Mouse (Mus musculus) ES-Bruce4 (cell line): ENCODE data around the gene Gm49391. TPM values are rescaled to one million over a fixed set of nuclear protein-coding genes. Genes with fewer than 3 reads are reported as not detected.
"Not testable (repeated sequence)": the region's sequence is repeated elsewhere in the genome, so short reads cannot be mapped to it uniquely, and the experiment has no call there.

Source experiments
- H3K27ac ChIP-seq: 2 replicates; pipeline ENCODE4 v1.5.1; 2012; ENCODE audit warnings: low read length, inconsistent platforms; ENCODE audit not compliant: insufficient read depth
- H3K27me3 ChIP-seq: 2 replicates; pipeline ENCODE4 v1.6.1; 2012; ENCODE audit warnings: mild to moderate bottlenecking, low read length, inconsistent platforms; ENCODE audit not compliant: control insufficient read depth, poor library complexity, insufficient read depth, severe bottlenecking
- H3K36me3 ChIP-seq: 2 replicates; pipeline ENCODE4 v1.6.1; 2012; ENCODE audit warnings: inconsistent platforms, mild to moderate bottlenecking, low read length, moderate library complexity; ENCODE audit not compliant: control insufficient read depth, poor library complexity, insufficient read depth, severe bottlenecking
- H3K4me1 ChIP-seq: one replicate; pipeline ENCODE4 v1.8.1; 2011; ENCODE audit warnings: low read length; ENCODE audit not compliant: control insufficient read depth, insufficient read depth
- H3K4me3 ChIP-seq: 2 replicates; pipeline ENCODE4 v1.5.1; 2011; ENCODE audit warnings: low read depth, mild to moderate bottlenecking, low read length
- H3K9ac ChIP-seq: 2 replicates; pipeline ENCODE4 v1.6.1; 2012; ENCODE audit warnings: low read depth, mild to moderate bottlenecking, inconsistent platforms; ENCODE audit not compliant: poor library complexity, severe bottlenecking
- H3K9me3 ChIP-seq: replicated peaks from 2 replicates; pipeline ENCODE4 v1.6.1; 2012; ENCODE audit warnings: mild to moderate bottlenecking, low read length, inconsistent platforms; ENCODE audit not compliant: control insufficient read depth, poor library complexity, insufficient read depth, severe bottlenecking
- CTCF ChIP-seq: IDR thresholded peaks from one replicate; pipeline ENCODE4 v1.8.1; 2011; ENCODE audit warnings: low read depth, low read length
- EP300 ChIP-seq: IDR thresholded peaks from 2 replicates; pipeline ENCODE4 v1.6.1; 2011; ENCODE audit warnings: low read depth, low read length; ENCODE audit not compliant: insufficient read depth
- POLR2A ChIP-seq: IDR thresholded peaks from one replicate; pipeline ENCODE4 v1.8.1; 2011; ENCODE audit warnings: low read length; ENCODE audit not compliant: insufficient read depth
- polyA plus RNA-seq: library from polyadenylated mRNA; stranded (reverse); fragments of >200 nt; gene quantifications from 2 replicates; pipeline ENCODE4 v1.2.4, GENCODE M21; 2011; ENCODE audit warnings: low read depth; ENCODE audit not compliant: missing spikeins, insufficient read depth, insufficient read length

Gene Gm49391
- polyA plus RNA-seq, 1 experiment: not detected

DNA sequence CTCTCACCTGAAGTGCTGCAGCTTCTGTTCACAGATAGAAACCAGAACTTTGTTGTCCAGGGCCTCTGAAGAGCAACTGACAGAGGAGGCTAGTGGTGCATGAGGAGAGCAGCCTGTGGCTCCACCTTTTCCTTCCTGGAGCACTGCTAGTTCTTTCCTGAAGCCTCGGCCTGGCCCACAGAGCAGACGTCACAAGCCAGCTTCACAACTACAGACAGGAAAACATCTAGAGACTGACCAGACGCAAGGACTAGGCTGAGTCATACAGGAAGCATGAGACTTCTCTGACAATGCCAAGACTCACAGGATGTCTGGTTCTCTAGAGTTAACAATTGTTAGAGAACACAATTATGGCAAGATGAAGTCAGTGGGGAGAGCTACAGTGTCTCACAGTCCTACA is 39.0 kb downstream of the Gm49391 start, which contains the start of gene Ctla2b:
TSS of gene Ctla2b (minus strand) at position 120 of the 400 bp plus-strand sequence.
- Histone ChIP-seq H3K9me3 (no peaks in the 10 kb centered on the region), H3K27me3 (no peaks in the 10 kb centered on the region), H3K27ac (no peak within 1 kb of the TSS), H3K4me1 (no peaks in the 10 kb centered on the region), H3K4me3 (no peak within 1 kb of the TSS), H3K9ac (no peak within 1 kb of the TSS), H3K36me3 (no peaks in the 10 kb centered on the region)
- no peak for TF ChIP-seq CTCF
- no peak for TF ChIP-seq POLR2A
- no peak for TF ChIP-seq EP300

- not testable (repeated sequence) for H3K27ac ChIP-seq, H3K4me3 ChIP-seq, H3K27me3 ChIP-seq, H3K9me3 ChIP-seq, H3K36me3 ChIP-seq, H3K4me1 ChIP-seq, H3K9ac ChIP-seq
Measured at GRCm38 (mm10) chr13:60896794-60897193, 39.6 kb downstream of the Gm49391 start, which contains the start of gene Gm49392. Gm49392 (minus strand) TSS chr13:60896894.

- no peak overlapping the region for H3K4me3 ChIP-seq
- H3K27ac ChIP-seq: no peak overlapping the region
- H3K4me1 ChIP-seq: no peaks in the 10 kb centered on the region
- no peak overlapping the region for H3K9ac ChIP-seq
- no peak for TF ChIP-seq POLR2A
- TF ChIP-seq CTCF: no peak
- no peak for TF ChIP-seq EP300
- H3K9me3 ChIP-seq: no peaks in the 10 kb centered on the region
- H3K36me3 ChIP-seq: no peaks in the 10 kb centered on the region
- no peaks in the 10 kb centered on the region for H3K27me3 ChIP-seq
Measured at GRCm38 (mm10) chr13:60895406-60896160, 40.8 kb downstream of the Gm49391 start.

DNA sequence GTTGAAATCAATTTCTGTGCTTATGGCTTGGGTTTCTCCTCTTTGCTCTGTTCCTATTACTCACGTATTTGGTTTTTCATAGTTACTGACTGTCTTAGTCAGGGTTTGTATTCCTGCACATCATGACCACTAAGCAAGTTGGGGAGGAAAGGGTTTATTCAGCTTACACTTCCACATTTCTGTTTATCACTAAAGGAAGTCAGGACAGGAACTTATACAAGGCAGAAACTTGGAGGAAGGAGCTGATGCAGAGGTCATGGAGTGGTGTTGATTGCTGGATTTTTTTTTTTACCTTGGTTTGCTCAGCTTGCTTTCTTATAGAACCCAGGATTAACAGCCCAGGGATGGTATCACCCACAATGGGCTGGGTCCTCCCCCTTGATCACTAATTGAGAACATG is 44.1 kb downstream of the Gm49391 start:
- no peaks in the 10 kb centered on the region for H3K4me1 ChIP-seq
- no peaks in the 10 kb centered on the region for H3K9me3 ChIP-seq
- H3K4me3 ChIP-seq: no peak overlapping the region
- no peak overlapping the region for H3K27ac ChIP-seq
- H3K27me3 ChIP-seq: no peaks in the 10 kb centered on the region
- no peaks in the 10 kb centered on the region for H3K36me3 ChIP-seq
- no peak overlapping the region for H3K9ac ChIP-seq
- TF ChIP-seq POLR2A: no peak
- no peak for TF ChIP-seq EP300
- no peak for TF ChIP-seq CTCF

DNA sequence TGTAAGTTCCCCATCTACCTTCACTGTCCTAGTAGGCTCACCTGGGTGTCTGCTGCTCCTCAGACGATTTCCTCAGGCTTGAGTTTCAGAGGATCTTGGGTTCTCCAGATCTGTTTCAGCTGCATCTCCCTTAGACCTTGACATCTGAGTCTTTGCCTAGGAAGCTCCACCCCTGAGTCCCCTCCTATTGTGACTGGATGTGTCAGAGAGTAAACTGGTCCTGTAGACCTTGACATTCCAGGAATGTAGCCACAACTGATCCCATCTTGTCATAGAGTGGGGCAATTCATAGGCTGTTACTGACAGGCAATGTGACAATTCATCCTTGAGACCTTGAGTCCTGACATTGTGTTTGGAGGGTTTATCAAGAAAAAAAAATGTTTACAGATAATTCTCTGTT is 72.1 kb downstream of the Gm49391 start, which contains the start of gene 4930486L24Rik:
TSS of gene 4930486L24Rik (minus strand) at position 195 of the 400 bp plus-strand sequence.
- no peaks in the 10 kb centered on the region for H3K9me3 ChIP-seq
- H3K36me3 ChIP-seq: no peaks in the 10 kb centered on the region
- H3K4me1 ChIP-seq: no peaks in the 10 kb centered on the region
- no peaks in the 10 kb centered on the region for H3K27me3 ChIP-seq
- H3K4me3 ChIP-seq: no peak within 1 kb of the TSS
- no peak within 1 kb of the TSS for H3K27ac ChIP-seq
- no peak within 1 kb of the TSS for H3K9ac ChIP-seq
- TF ChIP-seq POLR2A: no peak
- TF ChIP-seq CTCF: no peak
- TF ChIP-seq EP300: no peak

- TF ChIP-seq CTCF (no peak), POLR2A (no peak), EP300 (no peak)
- no peaks in the 10 kb centered on the region for H3K9me3 ChIP-seq
- no peak overlapping the region for H3K4me3 ChIP-seq
- H3K36me3 ChIP-seq: no peaks in the 10 kb centered on the region
- no peak overlapping the region for H3K27ac ChIP-seq
- H3K27me3 ChIP-seq: no peaks in the 10 kb centered on the region
- no peak overlapping the region for H3K9ac ChIP-seq
- H3K4me1 ChIP-seq: no peaks in the 10 kb centered on the region
Measured at GRCm38 (mm10) chr13:60848241-60849120, 87.9 kb downstream of the Gm49391 start.

Other genes with a start within 250 kb of the Gm49391 start
- gene BC051665, start 150.2 kb downstream of the Gm49391 start, polyA plus RNA-seq: not detected in 2 replicates
- not detected in 2 replicates for gene Ctsll3, start 133.7 kb downstream of the Gm49391 start, polyA plus RNA-seq
- gene 4930486L24Rik, start 72.1 kb downstream of the Gm49391 start, polyA plus RNA-seq: 0.67 and 1.1 TPM in 2 replicates
- not detected in 2 replicates for gene Gm49392, start 39.7 kb downstream of the Gm49391 start, polyA plus RNA-seq
- not detected in 2 replicates for gene Ctla2b, start 39.1 kb downstream of the Gm49391 start, polyA plus RNA-seq
- 5.3 and 14.0 TPM in 2 replicates for gene Tpbpb, start 31.7 kb downstream of the Gm49391 start, polyA plus RNA-seq
- not detected in 2 replicates for gene Gm49393, start 981 bp downstream of the Gm49391 start, polyA plus RNA-seq
- gene Ctla2a, start 54 bp upstream of the Gm49391 start, polyA plus RNA-seq: 4.2 and 6.0 TPM in 2 replicates
- gene Tpbpa, start 5.4 kb upstream of the Gm49391 start, polyA plus RNA-seq: 14.2 and 34.1 TPM in 2 replicates
- gene Ctsj, start 69.4 kb upstream of the Gm49391 start, polyA plus RNA-seq: 3.8 and 5.8 TPM in 2 replicates
- 0.65 and 1.4 TPM in 2 replicates for gene Ctsq, start 104.1 kb upstream of the Gm49391 start, polyA plus RNA-seq
- 0.70 TPM in 1 of 2 replicates, not detected in the other for gene Ctsr, start 227.7 kb upstream of the Gm49391 start, polyA plus RNA-seq